Mouse (Mus musculus) activated CD4-positive, CD25-positive, alpha-beta regulatory T cell (primary cell): ENCODE measurements around the gene Myh2. TPM values are rescaled to one million over a fixed set of nuclear protein-coding genes. Genes with fewer than 3 reads are reported as not detected.

Experiments
- polyA plus RNA-seq, 2 experiments: library from polyadenylated mRNA; unstranded; fragments of 100-300 nt; shearing (Covaris generic); gene quantifications; one replicate each; pipeline ENCODE4 v1.2.1; 2017

Gene Myh2
- under 1 TPM in 1 of 2 experiments, not detected in 1; 0.47 TPM for polyA plus RNA-seq

DNA sequence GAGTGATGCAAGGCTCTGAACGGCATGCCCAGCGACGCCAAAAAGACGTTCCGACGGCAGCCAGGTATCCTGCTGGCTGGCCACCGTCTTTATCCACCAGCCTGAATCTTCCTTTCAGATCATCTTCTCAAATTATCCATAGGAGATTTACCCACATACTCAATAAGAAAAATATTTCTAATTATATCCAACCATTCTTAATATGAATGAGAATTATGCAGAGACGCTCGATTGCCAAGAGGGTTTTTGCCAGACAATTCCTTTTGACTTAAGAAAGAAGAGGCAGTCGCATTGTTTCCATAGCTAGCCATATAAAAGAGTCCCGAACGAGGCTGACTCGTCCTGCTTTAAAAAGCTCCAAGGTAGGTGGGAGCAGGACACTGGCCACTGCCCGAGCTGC is at the start of gene Myh2:
Gene Myh2, plus strand, starts transcription at position 301 of the 400 bp plus-strand sequence.

DNA sequence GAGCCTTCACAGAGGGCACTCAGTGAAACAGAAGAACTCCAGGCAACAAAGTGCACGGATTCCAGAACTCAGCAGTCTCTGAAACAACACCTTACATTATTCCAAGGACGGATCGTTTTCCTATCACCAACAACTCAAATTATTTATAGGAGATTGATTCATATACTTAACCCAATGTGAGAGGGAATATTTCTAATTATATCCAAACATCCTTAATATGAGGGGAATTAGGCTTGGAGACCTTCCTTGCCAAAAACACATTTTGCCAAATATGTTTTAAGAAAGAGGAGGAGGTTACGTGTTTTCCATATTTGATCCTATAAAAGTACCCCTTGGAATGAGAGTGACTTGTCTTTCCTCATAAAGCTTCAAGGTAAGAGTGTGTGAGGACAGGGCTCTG is 28.9 kb downstream of the Myh2 start, which contains the start of gene Myh1:
Gene Myh1, plus strand, starts transcription at position 301 of the 400 bp plus-strand sequence.

DNA sequence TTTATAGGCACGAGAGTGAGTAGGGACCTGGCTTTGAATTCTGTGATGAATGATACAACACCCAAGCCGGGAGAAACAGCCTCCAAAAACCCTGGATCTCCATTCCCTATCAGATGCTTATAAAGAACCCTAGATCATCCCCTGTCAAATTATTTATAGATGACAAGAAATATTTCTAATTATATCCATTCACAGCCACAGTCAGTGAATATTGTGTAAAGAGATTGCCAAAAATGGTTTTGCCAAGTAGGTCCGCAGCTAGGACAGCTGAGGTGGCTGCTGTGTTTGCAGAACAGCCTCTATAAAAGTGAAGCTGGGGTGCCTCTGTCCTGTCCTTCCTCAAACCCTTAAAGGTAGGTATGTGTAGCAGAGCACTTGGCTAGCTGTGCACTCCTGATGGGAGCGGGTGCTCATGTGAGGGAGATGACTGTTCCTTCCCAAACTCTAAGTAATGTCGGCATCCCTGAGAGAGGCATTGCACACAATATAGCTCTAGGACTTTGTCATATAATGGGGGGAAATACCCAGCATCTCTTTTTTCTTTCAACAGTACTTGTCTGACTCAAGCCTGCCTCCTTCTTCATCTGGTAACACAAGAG is 66.8 kb downstream of the Myh2 start, which contains the start of gene Myh4:
Gene Myh4, plus strand, starts transcription at position 549 of the 599 bp plus-strand sequence.

Other genes starting within 250 kb of the Myh2 start
- gene Tmem238l, start 214.4 kb upstream of the Myh2 start, polyA plus RNA-seq: not detected
- gene Tmem220, start 145.9 kb upstream of the Myh2 start, polyA plus RNA-seq: under 1 TPM; 0.27 to 0.72 TPM
- 10 to 100 TPM; 50.2 to 55.1 TPM for gene Adprm, start 118.4 kb upstream of the Myh2 start, polyA plus RNA-seq
- 10 to 100 TPM; 10.2 to 12.4 TPM for gene Sco1, start 118.4 kb upstream of the Myh2 start, polyA plus RNA-seq
- under 1 TPM; 0.10 to 0.44 TPM for gene Myh3, start 92.7 kb upstream of the Myh2 start, polyA plus RNA-seq
- under 1 TPM in 1 of 2 experiments, not detected in 1; 0.12 TPM for gene Myh1, start 29.0 kb downstream of the Myh2 start, polyA plus RNA-seq
- gene Myh4, start 67.0 kb downstream of the Myh2 start, polyA plus RNA-seq: under 1 TPM in 1 of 2 experiments, not detected in 1; 0.23 TPM
- under 1 TPM in 1 of 2 experiments, not detected in 1; 0.50 TPM for gene Myh8, start 106.1 kb downstream of the Myh2 start, polyA plus RNA-seq
- not detected for gene Myh13, start 150.6 kb downstream of the Myh2 start, polyA plus RNA-seq